Mouse (Mus musculus): ENCODE results near the gene Cox8b.

Gene Cox8b

GRCm38 (mm10) chr7:140877364-140877763 lies 22.9 kb downstream of the Cox8b start:
- in situ Hi-C loops (cut with MboI, MseI): no loop called here

GRCm38 (mm10) chr7:140874224-140874623 lies 26.0 kb downstream of the Cox8b start:
- in situ Hi-C loops (cut with MboI, MseI): no loop called here

- in situ Hi-C loops (cut with MboI, MseI): no loop called here
Measured at GRCm38 (mm10) chr7:140864761-140865160, 35.5 kb downstream of the Cox8b start.

GRCm38 (mm10) chr7:140860728-140861127 lies 39.5 kb downstream of the Cox8b start:
- in situ Hi-C loops (cut with MboI, MseI): no loop called here

GRCm38 (mm10) chr7:140859997-140860396 lies 40.2 kb downstream of the Cox8b start:
- in situ Hi-C loops (cut with MboI, MseI): no loop called here

GRCm38 (mm10) chr7:140858746-140859145 lies 41.5 kb downstream of the Cox8b start:
- in situ Hi-C loops (cut with MboI, MseI): no loop called here

GRCm38 (mm10) chr7:140857550-140858505 lies 42.4 kb downstream of the Cox8b start, which contains the start of gene Bet1l:
Bet1l (minus strand) TSS chr7:140857577.
- in situ Hi-C loops (cut with MboI, MseI): no loop called here

GRCm38 (mm10) chr7:140856785-140857549 lies 43.3 kb downstream of the Cox8b start, which contains the start of gene Ric8a:
Ric8a (plus strand) TSS chr7:140856957.
- in situ Hi-C loops (cut with MboI, MseI): no loop called here

GRCm38 (mm10) chr7:140855860-140856784 lies 44.1 kb downstream of the Cox8b start, which contains the start of gene Gm45785:
Gm45785 (minus strand) TSS chr7:140856331.
- in situ Hi-C loops (cut with MboI, MseI): no loop called here

- in situ Hi-C loops (cut with MboI, MseI): no loop called here
Measured at GRCm38 (mm10) chr7:140855181-140855580, 45.1 kb downstream of the Cox8b start.

- in situ Hi-C loops (cut with MboI, MseI): no loop called here
Measured at GRCm38 (mm10) chr7:140854483-140854882, 45.8 kb downstream of the Cox8b start.

- in situ Hi-C loops (cut with MboI, MseI): no loop called here
Measured at GRCm38 (mm10) chr7:140853386-140853785, 46.9 kb downstream of the Cox8b start.

GRCm38 (mm10) chr7:140851916-140852315 lies 48.3 kb downstream of the Cox8b start:
- in situ Hi-C loops (cut with MboI, MseI): no loop called here
